Mouse (Mus musculus): ENCODE measurements at regions not wholly inside any gene's neighbourhood (a gene's known extent, or its start where the extent isn't known, plus 50 kb on each side); places are given as distances from the start of the nearest gene placed in this dataset.

DNA sequence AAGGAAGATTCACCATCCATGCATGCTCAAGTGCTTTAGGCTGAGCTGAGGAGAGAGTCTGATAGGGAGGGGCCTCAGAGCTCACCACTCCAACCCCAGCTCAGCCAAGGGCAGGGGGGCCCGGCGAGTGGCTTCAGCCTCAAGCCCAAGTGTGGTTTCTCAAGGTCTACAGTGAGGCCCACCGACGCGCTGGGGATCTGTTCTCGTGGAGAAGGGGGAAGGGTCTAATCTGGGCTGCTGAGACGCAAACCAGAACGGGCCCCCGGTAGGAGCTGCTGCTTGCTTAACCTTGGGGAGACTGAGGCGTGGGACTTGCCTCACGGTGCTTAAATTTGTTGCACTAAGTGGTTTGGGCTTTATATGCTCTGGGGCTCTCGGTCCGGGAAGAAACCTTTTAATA is 70.9 kb downstream of the Asb1 start:
- no peak for DNase-seq (ENCODE audit: low read depth, low spot score)

GRCm38 (mm10) chr1:91611694-91612093 is 71.3 kb downstream of the Asb1 start:
- no peak for DNase-seq (ENCODE audit: low read depth, low spot score)

GRCm38 (mm10) chr1:91612912-91613311 is 72.6 kb downstream of the Asb1 start:
- no peak for DNase-seq (ENCODE audit: low read depth, low spot score)

DNA sequence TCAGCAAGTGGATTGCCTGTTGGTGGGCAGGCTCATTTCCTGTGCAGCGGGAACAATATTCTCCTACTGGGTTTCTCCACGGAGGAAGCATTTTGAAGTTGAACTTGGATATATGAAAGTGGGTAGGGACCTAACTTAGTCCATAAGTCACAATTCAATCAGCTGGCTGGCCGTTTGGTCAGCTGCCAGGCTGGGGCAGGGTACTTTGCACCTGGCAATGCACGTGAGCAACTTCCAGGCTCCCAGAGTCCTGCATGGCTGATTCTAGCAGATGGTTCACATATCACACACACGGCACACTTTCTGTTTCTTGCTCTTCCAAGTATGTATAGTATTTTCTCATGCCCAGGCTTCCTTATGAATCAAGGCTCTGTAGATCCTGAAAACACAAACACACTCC is 75.1 kb downstream of the Asb1 start:
- DNase-seq (ENCODE audit: low read depth, low spot score) = no peak

- no peak for DNase-seq (ENCODE audit: low read depth, low spot score)
These were observed 78.3 kb downstream of the Asb1 start for GRCm38 (mm10) chr1:91618527-91619135.

GRCm38 (mm10) chr1:91621141-91621540 is 80.8 kb downstream of the Asb1 start:
- DNase-seq (ENCODE audit: low read depth, low spot score) = no peak

DNA sequence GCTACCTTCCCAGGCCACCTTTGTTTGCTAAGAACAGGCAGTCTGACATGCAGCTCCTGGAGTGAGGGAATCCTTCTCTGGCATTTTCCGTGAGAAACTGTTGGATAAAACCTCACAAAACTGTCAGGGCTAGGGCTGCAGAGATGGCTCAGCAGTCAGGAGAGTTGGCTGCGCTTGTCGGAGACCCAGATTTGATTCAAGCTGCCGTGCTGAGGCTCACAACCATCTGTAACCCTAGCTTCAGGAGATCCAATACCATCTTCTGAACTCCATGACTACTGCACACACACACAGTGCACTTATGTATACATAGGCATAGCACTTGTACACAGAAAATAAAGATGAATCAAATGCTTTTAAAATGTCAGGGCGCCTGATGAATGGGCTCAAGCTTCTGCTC is 82.5 kb downstream of the Asb1 start:
- DNase-seq (ENCODE audit: low read depth, low spot score) = no peak

DNA sequence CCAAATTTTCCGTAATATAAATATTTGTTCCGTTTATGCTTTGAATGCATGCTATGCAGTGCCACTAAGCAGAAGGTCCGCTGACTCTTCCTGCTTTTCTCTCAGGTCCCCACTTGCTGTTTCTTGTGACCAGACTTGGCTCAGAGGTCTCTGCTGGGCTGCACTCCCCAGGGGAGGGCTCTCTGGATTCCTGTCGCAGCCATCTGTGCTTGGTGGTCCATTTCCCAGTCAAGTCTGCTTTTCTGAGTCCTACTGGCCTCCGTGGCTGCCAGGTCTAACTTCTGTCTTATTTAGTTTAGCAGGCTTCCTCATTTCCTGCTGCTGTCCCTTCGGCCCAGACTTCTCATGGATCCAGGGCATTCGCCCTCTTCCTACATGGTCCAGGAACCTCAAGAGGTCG is 83.7 kb downstream of the Asb1 start:
- no peak for DNase-seq (ENCODE audit: low read depth, low spot score)

DNA sequence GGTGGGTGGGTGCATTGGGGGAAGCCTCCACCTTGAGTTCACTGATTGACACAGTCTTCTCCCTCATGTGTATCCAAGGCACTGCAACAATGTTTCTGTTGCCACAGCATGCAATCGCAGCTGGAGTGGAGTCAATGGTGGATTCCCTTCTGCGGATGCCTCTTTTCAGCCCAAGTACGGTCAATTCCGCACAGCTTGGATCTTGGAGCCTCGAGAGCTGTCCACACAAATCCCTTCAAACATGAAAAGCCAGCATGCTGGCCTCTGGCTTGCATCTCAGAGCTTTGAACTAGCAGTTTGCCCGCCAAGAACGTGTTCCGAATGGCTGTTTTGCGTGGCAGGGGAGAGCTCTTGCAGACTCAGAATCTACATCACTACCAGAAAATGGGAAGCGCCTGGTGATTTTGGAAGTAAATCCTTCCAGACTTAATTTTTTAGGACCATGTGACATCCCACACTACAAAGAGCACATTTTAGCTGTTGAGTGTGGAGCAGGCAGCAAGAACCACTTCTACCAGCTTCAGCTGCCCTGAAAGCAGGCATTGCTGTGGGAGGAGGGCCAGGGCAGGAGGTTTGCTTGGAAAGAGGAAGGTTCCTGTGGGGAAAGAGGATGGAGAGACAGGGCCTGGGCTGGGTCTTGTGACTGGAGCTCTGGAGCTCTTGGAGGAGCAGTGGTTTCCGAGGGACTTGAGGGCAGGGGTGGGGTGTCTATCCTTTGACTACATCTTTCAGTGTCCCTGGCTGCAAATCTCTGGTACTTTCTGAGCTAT is 84.4 kb downstream of the Asb1 start:
- DNase-seq (ENCODE audit: low read depth, low spot score) = no peak

DNA sequence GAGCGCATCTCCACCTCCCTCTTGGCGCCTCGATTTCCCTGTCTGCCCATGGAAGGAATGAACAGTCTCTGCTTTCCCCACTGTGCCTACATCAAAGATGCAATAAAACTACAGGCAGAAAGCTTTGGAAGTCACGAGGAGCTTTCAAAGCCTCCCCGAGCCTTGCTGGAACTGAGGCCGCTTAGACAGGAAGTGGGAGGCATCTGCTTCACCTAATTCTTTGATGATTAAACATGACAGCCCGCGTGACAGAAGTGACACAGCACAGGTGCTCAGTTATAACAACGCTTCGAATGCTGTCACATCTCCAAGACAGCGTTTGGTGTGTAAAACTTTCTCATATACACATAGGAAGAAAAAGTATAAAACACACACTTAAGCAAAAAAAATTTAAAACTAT is 85.7 kb downstream of the Asb1 start:
- DNase-seq (ENCODE audit: low read depth, low spot score) = peak; percentile 70

- DNase-seq (ENCODE audit: low read depth, low spot score) = no peak
These were observed 89.9 kb downstream of the Asb1 start for GRCm38 (mm10) chr1:91630206-91630605.

DNA sequence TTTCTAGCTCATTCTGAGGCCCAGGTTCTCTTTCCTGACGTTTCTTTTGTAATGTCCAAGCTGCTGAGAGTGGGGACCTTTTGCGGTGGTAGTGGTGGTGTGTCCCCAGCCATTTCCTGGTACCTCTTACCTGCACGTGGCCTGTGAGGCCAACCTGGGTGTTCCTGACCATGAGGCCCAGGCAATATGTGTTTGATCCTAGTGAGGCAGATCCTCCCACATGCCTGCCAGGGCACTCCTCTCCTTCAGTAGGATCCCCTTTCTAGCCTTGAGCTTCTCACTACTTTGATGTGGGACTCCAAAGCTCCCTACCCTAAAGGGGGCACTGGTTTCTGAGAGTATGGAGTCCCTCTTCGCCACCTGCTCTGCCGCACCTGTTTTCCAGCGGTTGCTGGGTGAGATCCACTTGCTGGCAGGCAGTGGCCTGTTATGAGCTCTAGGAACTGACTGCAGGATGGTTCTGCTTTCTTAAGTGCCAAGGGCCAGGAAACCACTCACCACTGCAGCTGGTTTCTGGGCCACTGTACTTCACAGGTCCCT is 90.6 kb downstream of the Asb1 start:
- DNase-seq (ENCODE audit: low read depth, low spot score) = no peak

DNA sequence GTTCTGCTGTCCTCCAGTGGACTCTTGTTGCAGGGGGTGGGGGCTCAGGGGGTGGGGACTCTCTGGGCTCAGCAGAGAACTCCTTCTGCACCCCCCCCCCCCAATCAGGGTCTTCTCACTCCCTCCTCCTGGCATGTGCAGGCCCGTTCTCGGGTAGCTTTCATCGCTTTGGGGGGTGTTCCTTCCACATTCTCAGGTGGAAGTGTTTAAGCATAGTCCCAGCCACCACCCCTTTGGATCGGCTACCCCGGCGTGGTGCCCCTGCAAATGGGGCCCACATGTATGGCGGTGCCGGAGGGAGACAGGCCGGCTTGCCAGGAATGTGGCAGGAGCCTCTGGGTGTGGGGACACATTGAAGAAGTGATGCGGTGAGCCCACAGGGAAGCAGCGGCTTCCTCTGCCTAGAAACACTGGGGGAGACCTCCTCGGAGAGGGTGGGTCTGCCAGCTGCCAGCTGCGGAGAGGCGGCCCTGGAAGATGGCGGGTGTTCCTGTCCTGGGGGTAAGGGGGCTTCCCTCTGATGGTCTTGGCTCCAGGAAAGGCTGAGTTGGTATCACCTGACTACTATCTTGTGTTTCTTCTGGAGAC is 92.7 kb downstream of the Asb1 start:
- no peak for DNase-seq (ENCODE audit: low read depth, low spot score)

- DNase-seq (ENCODE audit: low read depth, low spot score) = no peak
These were observed 96.2 kb downstream of the Asb1 start for GRCm38 (mm10) chr1:91636571-91636970.

- no peak for DNase-seq (ENCODE audit: low read depth, low spot score)
These were observed 100.2 kb downstream of the Asb1 start for GRCm38 (mm10) chr1:91640551-91640950.

GRCm38 (mm10) chr1:91658991-91659441 is 118.7 kb downstream of the Asb1 start:
- DNase-seq (ENCODE audit: low read depth, low spot score) = no peak

GRCm38 (mm10) chr1:91659486-91659885 is 119.1 kb downstream of the Asb1 start:
- DNase-seq (ENCODE audit: low read depth, low spot score) = no peak

- no peak for DNase-seq (ENCODE audit: low read depth, low spot score)
These were observed 122.9 kb downstream of the Asb1 start for GRCm38 (mm10) chr1:91663289-91663688.

- DNase-seq (ENCODE audit: low read depth, low spot score) = peak; percentile 19
These were observed 124.3 kb downstream of the Asb1 start for GRCm38 (mm10) chr1:91664622-91665021.

GRCm38 (mm10) chr1:91668530-91668929 is 128.2 kb downstream of the Asb1 start:
- DNase-seq (ENCODE audit: low read depth, low spot score) = no peak

- no peak for DNase-seq (ENCODE audit: low read depth, low spot score)
These were observed 130.3 kb upstream of the Twist2 start for GRCm38 (mm10) chr1:91670980-91671379.

DNA sequence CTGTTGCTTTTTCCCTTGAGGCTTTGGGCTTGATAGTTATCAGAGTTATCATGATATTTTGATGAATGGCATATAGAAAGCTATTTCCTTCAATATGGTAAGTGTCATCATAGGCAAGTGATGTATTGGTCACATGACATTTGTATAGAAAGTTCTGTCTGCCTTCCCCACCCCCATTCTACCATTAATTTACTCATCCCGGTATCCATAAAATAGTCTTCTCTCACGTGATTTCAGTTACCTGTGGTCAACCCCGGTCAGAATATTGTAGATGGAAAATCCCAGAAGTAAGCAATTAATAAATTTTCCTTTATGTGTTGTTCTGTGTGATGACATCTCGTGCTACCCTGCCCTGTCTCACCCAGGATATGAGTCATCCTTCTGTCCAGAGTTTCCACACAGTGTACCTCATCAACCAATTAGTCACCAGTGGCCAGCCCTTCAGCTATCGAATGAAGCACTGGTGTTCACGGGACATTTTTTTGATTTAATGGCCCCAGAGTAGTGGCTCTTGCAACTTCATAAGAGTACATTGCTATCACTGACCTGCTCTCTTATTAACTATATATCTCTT is 127.1 kb upstream of the Twist2 start:
- DNase-seq (ENCODE audit: low read depth, low spot score) = no peak
